Mouse (Mus musculus) spleen, embryonic (tissue): ENCODE data around the gene Psd4.

ENCODE experiments used
- CTCF ChIA-PET: fragments of 350-600 bp; sonication (Branson Sonifier 250); formaldehyde crosslinking; loops from one replicate; lab custom pipeline; 2022; lab: Charles Lee

Psd4 gene

GRCm38 (mm10) chr2:24367030-24367894, at the start of gene Psd4:
Psd4 (plus strand) TSS chr2:24367580.
- CTCF ChIA-PET: interaction anchor here (2.5 kb wide), 1 partner anchor 41 kb away, joined by 19 read pairs; no protein-coding TSS in a partner anchor

- CTCF ChIA-PET: no interaction called here
These were observed 49.3 kb upstream of the Psd4 start for GRCm38 (mm10) chr2:24317919-24318598.

- CTCF ChIA-PET: no interaction called here
These were observed 32.0 kb upstream of the Psd4 start for GRCm38 (mm10) chr2:24335333-24335732.

- CTCF ChIA-PET: no interaction called here
These were observed 30.8 kb upstream of the Psd4 start, which contains the start of gene Il1rn for GRCm38 (mm10) chr2:24336545-24336944. Il1rn (plus strand) TSS chr2:24336853.

- CTCF ChIA-PET: no interaction called here
These were observed 25.9 kb upstream of the Psd4 start for GRCm38 (mm10) chr2:24341395-24341885.

GRCm38 (mm10) chr2:24344619-24345018, 22.8 kb upstream of the Psd4 start:
- CTCF ChIA-PET: no interaction called here

DNA sequence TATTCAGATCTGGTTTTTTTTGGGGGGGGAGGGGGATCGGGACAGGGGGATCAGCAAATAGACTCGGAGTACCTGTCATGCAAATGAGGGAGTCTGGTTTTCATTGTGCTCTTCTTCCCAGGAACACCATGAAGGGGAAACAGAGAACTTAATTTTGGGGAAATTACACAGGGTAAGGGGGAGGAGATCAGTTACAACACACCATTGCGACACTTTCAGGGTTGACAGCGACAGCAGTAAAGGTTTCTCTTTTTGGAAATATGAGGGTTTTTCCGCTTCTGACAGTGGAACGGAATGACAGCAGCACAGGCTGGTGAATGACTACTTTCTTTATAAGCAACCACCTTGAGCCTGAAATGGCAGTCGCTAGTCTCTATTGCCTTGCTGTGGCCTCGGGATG, 22.3 kb upstream of the Psd4 start:
- CTCF ChIA-PET: no interaction called here

DNA sequence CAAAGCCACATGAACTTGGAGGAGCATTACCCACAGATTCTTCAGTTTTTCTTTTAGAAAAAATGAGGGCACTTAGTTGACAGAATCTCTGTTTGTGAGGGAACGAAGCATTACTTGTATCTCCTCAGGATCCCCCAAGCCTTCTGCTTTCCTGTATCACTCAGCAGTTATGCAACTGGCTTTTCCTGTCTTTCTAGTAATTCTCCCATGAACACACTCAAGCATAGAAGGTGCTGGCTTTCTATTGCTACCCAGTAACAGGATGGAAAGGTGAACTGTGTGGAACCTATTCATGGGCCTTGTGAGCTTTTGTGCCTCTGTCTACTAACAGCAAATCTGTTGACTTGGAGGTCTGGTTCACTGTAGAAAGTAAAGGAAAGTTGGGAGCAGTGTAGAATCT, 19.5 kb upstream of the Psd4 start:
- CTCF ChIA-PET: no interaction called here

DNA sequence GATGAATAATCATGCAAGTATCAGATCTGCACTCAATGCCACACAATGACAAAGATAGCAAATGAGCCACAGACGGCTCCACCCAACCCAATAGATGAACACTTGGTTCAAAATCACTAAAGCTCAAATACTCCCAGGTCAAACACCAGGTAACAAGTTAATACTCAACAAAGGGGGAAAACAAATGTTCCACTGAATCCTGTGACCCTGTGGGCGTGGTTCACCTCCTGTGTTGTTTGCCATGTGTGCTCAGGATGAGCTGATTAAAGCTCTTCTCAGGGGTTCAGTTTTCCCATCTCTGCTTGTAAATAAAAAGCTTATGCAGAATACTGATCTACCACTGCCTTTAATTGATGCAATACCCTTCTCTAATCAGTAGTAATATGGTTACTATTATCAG, 16.2 kb upstream of the Psd4 start:
- CTCF ChIA-PET: interaction anchor here (1.9 kb wide), 1 partner anchor 54 kb away, joined by 4 read pairs; no protein-coding TSS in a partner anchor

- CTCF ChIA-PET: interaction anchor here (1.0 kb wide), 1 partner anchor 10 kb away, joined by 3 read pairs; no protein-coding TSS in a partner anchor
These were observed 14.3 kb upstream of the Psd4 start for GRCm38 (mm10) chr2:24353042-24353441.

DNA sequence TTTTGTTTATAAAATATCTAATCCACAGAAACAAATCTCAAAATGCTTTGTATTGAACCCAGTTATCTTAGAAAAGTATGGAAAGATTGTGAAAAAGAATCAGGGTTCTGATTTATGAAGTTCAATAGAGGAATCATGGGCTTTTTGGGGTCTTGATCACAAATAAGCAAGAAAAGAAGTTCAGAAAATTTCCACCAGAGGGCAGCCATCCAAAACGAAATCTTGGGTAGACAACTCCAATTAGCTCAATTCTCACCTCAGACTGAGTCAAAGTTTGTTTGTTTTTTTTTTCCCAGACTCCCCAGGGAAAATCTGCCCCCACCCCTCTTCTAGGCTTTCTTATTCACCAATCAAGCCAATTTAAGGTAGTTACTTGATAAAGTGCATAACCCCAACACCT, 9.7 kb upstream of the Psd4 start:
- CTCF ChIA-PET: interaction anchor here (0.6 to 1.7 kb wide), 3 partner anchors 54 to 63 kb away, joined by 3 to 13 read pairs (median 3); no protein-coding TSS in a partner anchor

GRCm38 (mm10) chr2:24359347-24359746, 8.0 kb upstream of the Psd4 start:
- CTCF ChIA-PET: no interaction called here

DNA sequence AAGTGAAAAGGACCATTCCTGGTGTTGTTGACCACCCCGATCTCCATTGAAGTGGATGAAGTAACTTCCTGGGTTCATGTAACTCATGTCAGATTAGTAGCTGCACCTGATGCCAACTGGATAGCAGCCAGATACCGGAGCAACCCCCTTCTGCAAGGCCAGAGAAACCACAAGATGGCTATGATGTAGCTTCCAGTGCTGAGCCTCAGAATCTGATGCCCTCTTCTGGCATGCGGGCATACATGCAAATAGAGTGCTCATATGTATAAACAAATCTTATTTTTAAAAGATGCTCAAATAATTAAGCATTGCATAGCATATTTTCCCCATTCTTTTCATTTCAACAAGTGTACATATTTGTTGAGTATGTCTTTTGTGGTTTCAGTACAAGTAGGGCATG, 3.6 kb upstream of the Psd4 start:
- CTCF ChIA-PET: no interaction called here

GRCm38 (mm10) chr2:24366214-24366975, 985 bp upstream of the Psd4 start:
- CTCF ChIA-PET: interaction anchor here (2.5 kb wide), 1 partner anchor 42 kb away, joined by 19 read pairs; no protein-coding TSS in a partner anchor

DNA sequence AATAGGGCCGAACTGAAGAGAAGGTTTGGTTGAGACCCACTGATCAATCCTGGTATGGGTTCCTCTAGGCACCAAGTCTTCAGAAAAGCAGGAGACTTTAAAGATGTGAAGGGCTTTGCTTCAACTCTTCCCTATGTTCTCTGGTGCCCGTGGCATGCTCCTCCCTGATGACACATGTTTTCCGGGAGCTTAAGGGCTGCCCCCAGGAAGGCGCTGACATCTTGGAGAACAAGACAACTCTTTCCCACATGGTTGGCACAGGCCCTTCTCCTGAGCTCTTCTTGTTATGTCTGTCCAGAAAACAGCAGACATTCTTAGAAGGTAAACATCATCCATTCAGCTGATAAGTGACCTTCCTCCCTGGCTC, 498 bp downstream of the Psd4 start:
- CTCF ChIA-PET: interaction anchor here (2.5 kb wide), 1 partner anchor 40 kb away, joined by 19 read pairs; no protein-coding TSS in a partner anchor

GRCm38 (mm10) chr2:24378747-24379450, 11.5 kb downstream of the Psd4 start:
- CTCF ChIA-PET: interaction anchor here (1.1 to 1.2 kb wide), 2 partner anchors 9 to 21 kb away, joined by 3 to 4 read pairs; no protein-coding TSS in a partner anchor

GRCm38 (mm10) chr2:24382456-24383230, 15.3 kb downstream of the Psd4 start:
- CTCF ChIA-PET: no interaction called here

DNA sequence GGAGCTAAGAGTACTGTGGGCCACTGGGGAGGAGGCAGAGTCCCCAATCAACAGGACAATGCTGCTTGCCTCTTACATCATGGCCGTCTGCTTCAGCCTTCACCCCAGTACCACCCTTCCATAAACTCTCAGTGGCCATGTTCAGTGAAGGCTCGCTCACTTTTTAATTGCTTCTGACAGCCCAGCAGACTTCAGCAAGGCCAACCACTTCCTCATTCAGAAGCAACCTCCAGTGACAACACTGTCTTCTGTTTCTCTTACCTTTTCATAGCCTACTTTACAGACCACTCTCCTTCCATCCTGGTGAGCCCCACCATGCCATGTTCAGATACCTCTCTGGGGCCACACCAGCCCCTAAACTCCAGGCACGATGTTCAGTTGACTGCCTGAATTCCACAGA, 16.3 kb downstream of the Psd4 start:
- CTCF ChIA-PET: no interaction called here

DNA sequence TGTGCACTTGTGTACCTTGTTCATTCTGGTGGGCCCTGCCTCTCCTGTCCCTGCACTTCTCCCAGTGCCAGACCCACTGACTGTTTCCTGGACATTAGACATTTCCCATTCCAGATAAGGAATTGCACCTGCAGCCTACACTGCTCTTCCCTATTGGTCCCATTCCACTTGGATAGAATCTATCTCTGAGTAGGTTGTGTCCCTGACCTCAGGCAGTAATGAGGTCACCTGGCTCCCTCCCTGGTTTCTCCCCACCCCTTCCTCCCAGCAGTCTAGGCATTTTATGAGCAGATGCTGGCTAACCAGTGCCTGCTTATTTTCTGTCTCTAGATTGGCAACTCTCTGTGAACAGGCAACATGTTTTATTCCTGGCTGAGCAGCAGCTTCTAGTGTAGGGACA, 17.0 kb downstream of the Psd4 start:
- CTCF ChIA-PET: interaction anchor here (1.0 kb wide), 1 partner anchor 9 kb away, joined by 3 read pairs; no protein-coding TSS in a partner anchor
